Mouse (Mus musculus): Measurements from ENCODE around the gene Tmem179b. TPM values are rescaled to one million over a fixed set of nuclear protein-coding genes. Genes with fewer than 3 reads are reported as not detected.

Gene Tmem179b
- polyA plus RNA-seq, 1 experiment from 2014 or later: 69.7 TPM

- WGBS: 2% methylated on average over 14 of the region's 14 CpGs
- Histone ChIP-seq H3K27ac (replicated peaks in 1 of 2; ENCODE audit: control insufficient read depth in 1 of 2, insufficient read depth in 1 of 2, low read depth in 2 of 2, low read length in 2 of 2) (peak overlapping the region; percentile 87 to 88; a peak in 3 of 4 replicates), H3K36me3 (ENCODE audit: control insufficient read depth, insufficient read depth, low read length) (peaks cover 38% of the 10 kb centered on the region), H3K9ac (ENCODE audit: low read length) (peak overlapping the region; percentile 89), H3K4me3 (ENCODE audit: control insufficient read depth in 1 of 2, insufficient read depth in 1 of 2, low read depth in 1 of 2, low read length in 2 of 2) (peak overlapping the region; percentile 91 to 96), H3K4me1 (ENCODE audit: control insufficient read depth in 2 of 2, insufficient read depth in 2 of 2, low read length in 2 of 2) (peaks cover 0 to 19% of the 10 kb centered on the region in 2 experiments; a peak in 2 of 4 replicates), H3K27me3 (ENCODE audit: control insufficient read depth, insufficient read depth, low read length) (no peaks in the 10 kb centered on the region), H3K9me3 (ENCODE audit: control insufficient read depth, low read length) (no peaks in the 10 kb centered on the region), H3K4me2 (ENCODE audit: low read length) (peak overlapping the region; percentile 90)
- ATAC-seq (ENCODE audit: insufficient number of reproducible peaks, insufficient read depth, low FRiP score, low read depth): no peak
These were observed 16.7 kb downstream of the Tmem179b start for GRCm38 (mm10) chr19:8757471-8757998.

- Histone ChIP-seq H3K4me2 (ENCODE audit: low read length) (peak within 1 kb of the TSS; percentile 90), H3K4me1 (ENCODE audit: control insufficient read depth in 2 of 2, insufficient read depth in 2 of 2, low read length in 2 of 2) (peaks cover 0 to 19% of the 10 kb centered on the region in 2 experiments; a peak in 2 of 4 replicates)
- under 1% methylated on average over 75 of the region's 75 CpGs for WGBS
These were observed 17.5 kb downstream of the Tmem179b start, which contains the start of gene Nxf1 for GRCm38 (mm10) chr19:8756635-8757387. Gene Nxf1 (plus strand): TSS chr19:8757073.

GRCm38 (mm10) chr19:8755652-8756051 lies 18.6 kb downstream of the Tmem179b start:
- Histone ChIP-seq H3K4me1 (ENCODE audit: control insufficient read depth in 2 of 2, insufficient read depth in 2 of 2, low read length in 2 of 2) (peaks cover 0 to 19% of the 10 kb centered on the region in 2 experiments; a peak in 2 of 4 replicates), H3K9ac (ENCODE audit: low read length) (no peak overlapping the region), H3K4me2 (ENCODE audit: low read length) (peak overlapping the region; percentile 75; the same call in 1 of the 2 replicates), H3K9me3 (ENCODE audit: control insufficient read depth, low read length) (no peaks in the 10 kb centered on the region), H3K27me3 (ENCODE audit: control insufficient read depth, insufficient read depth, low read length) (no peaks in the 10 kb centered on the region), H3K36me3 (ENCODE audit: control insufficient read depth, insufficient read depth, low read length) (peaks cover 50% of the 10 kb centered on the region), H3K4me3 (ENCODE audit: control insufficient read depth in 1 of 2, insufficient read depth in 1 of 2, low read depth in 1 of 2, low read length in 2 of 2) (0 out of 4 replicates have a peak overlapping the region, but pooled peaks of 1 of the 2 experiments have one; percentile 96), H3K27ac (replicated peaks in 1 of 2; ENCODE audit: control insufficient read depth in 1 of 2, insufficient read depth in 1 of 2, low read depth in 2 of 2, low read length in 2 of 2) (no peak overlapping the region)
- 48% methylated on average over 3 of the region's 3 CpGs for WGBS
- ATAC-seq (ENCODE audit: insufficient number of reproducible peaks, insufficient read depth, low FRiP score, low read depth): no peak

More at GRCm38 (mm10) chr19:8756635-8757387, 17.5 kb downstream of the Tmem179b start, which contains the start of gene Nxf1:
- Histone ChIP-seq H3K27me3 (ENCODE audit: control insufficient read depth, insufficient read depth, low read length) (no peaks in the 10 kb centered on the region), H3K36me3 (ENCODE audit: control insufficient read depth, insufficient read depth, low read length) (peaks cover 40% of the 10 kb centered on the region), H3K4me3 (ENCODE audit: control insufficient read depth in 1 of 2, insufficient read depth in 1 of 2, low read depth in 1 of 2, low read length in 2 of 2) (peak within 1 kb of the TSS; percentile 91 to 96), H3K27ac (replicated peaks in 1 of 2; ENCODE audit: control insufficient read depth in 1 of 2, insufficient read depth in 1 of 2, low read depth in 2 of 2, low read length in 2 of 2) (peak within 1 kb of the TSS; percentile 88 to 90), H3K9me3 (ENCODE audit: control insufficient read depth, low read length) (no peaks in the 10 kb centered on the region), H3K9ac (ENCODE audit: low read length) (peak within 1 kb of the TSS; percentile 89)
- ATAC-seq (ENCODE audit: insufficient number of reproducible peaks, insufficient read depth, low FRiP score, low read depth): peak; percentile 94

- WGBS: 68% methylated on average over 2 of the region's 2 CpGs
These were observed 26.9 kb downstream of the Tmem179b start for GRCm38 (mm10) chr19:8747368-8747767.

GRCm38 (mm10) chr19:8745382-8745781 lies 28.9 kb downstream of the Tmem179b start:
- Histone ChIP-seq H3K27ac (replicated peaks in 1 of 2; ENCODE audit: control insufficient read depth in 1 of 2, insufficient read depth in 1 of 2, low read depth in 2 of 2, low read length in 2 of 2) (no peak overlapping the region), H3K27me3 (ENCODE audit: control insufficient read depth, insufficient read depth, low read length) (no peaks in the 10 kb centered on the region), H3K4me1 (ENCODE audit: control insufficient read depth in 2 of 2, insufficient read depth in 2 of 2, low read length in 2 of 2) (peaks cover 8 to 17% of the 10 kb centered on the region in 2 experiments), H3K9me3 (ENCODE audit: control insufficient read depth, low read length) (no peaks in the 10 kb centered on the region), H3K4me3 (ENCODE audit: control insufficient read depth in 1 of 2, insufficient read depth in 1 of 2, low read depth in 1 of 2, low read length in 2 of 2) (no peak overlapping the region), H3K36me3 (ENCODE audit: control insufficient read depth, insufficient read depth, low read length) (peaks cover 80% of the 10 kb centered on the region), H3K9ac (ENCODE audit: low read length) (no peak overlapping the region), H3K4me2 (ENCODE audit: low read length) (no peak overlapping the region)
- WGBS: 95% methylated on average over 1 of the region's 1 CpGs
- no peak for ATAC-seq (ENCODE audit: insufficient number of reproducible peaks, insufficient read depth, low FRiP score, low read depth)

More at GRCm38 (mm10) chr19:8747368-8747767, 26.9 kb downstream of the Tmem179b start:
- Histone ChIP-seq H3K4me3 (ENCODE audit: control insufficient read depth in 1 of 2, insufficient read depth in 1 of 2, low read depth in 1 of 2, low read length in 2 of 2) (no peak overlapping the region), H3K27me3 (ENCODE audit: control insufficient read depth, insufficient read depth, low read length) (no peaks in the 10 kb centered on the region), H3K9ac (ENCODE audit: low read length) (no peak overlapping the region), H3K27ac (replicated peaks in 1 of 2; ENCODE audit: control insufficient read depth in 1 of 2, insufficient read depth in 1 of 2, low read depth in 2 of 2, low read length in 2 of 2) (no peak overlapping the region), H3K4me2 (ENCODE audit: low read length) (no peak overlapping the region), H3K9me3 (ENCODE audit: control insufficient read depth, low read length) (no peaks in the 10 kb centered on the region), H3K36me3 (ENCODE audit: control insufficient read depth, insufficient read depth, low read length) (peaks cover 95% of the 10 kb centered on the region), H3K4me1 (ENCODE audit: control insufficient read depth in 2 of 2, insufficient read depth in 2 of 2, low read length in 2 of 2) (peaks cover 3 to 9% of the 10 kb centered on the region in 2 experiments; a peak in 3 of 4 replicates)
- no peak for ATAC-seq (ENCODE audit: insufficient number of reproducible peaks, insufficient read depth, low FRiP score, low read depth)

- Histone ChIP-seq H3K4me3 (ENCODE audit: control insufficient read depth in 1 of 2, insufficient read depth in 1 of 2, low read depth in 1 of 2, low read length in 2 of 2) (peak overlapping the region; percentile 66 to 79), H3K4me2 (ENCODE audit: low read length) (peak overlapping the region; percentile 90), H3K27me3 (ENCODE audit: control insufficient read depth, insufficient read depth, low read length) (no peaks in the 10 kb centered on the region), H3K9ac (ENCODE audit: low read length) (peak overlapping the region; percentile 84), H3K9me3 (ENCODE audit: control insufficient read depth, low read length) (no peaks in the 10 kb centered on the region), H3K27ac (replicated peaks in 1 of 2; ENCODE audit: control insufficient read depth in 1 of 2, insufficient read depth in 1 of 2, low read depth in 2 of 2, low read length in 2 of 2) (peak overlapping the region; percentile 61 to 96), H3K4me1 (ENCODE audit: control insufficient read depth in 2 of 2, insufficient read depth in 2 of 2, low read length in 2 of 2) (peaks cover 8 to 18% of the 10 kb centered on the region in 2 experiments), H3K36me3 (ENCODE audit: control insufficient read depth, insufficient read depth, low read length) (peaks cover 78% of the 10 kb centered on the region)
- WGBS: 11% methylated on average over 14 of the region's 14 CpGs
- no peak for ATAC-seq (ENCODE audit: insufficient number of reproducible peaks, insufficient read depth, low FRiP score, low read depth)
These were observed 32.1 kb downstream of the Tmem179b start for GRCm38 (mm10) chr19:8742176-8742575.

GRCm38 (mm10) chr19:8741243-8741869 lies 32.9 kb downstream of the Tmem179b start, which contains the start of gene Stx5a:
Gene Stx5a (plus strand): TSS chr19:8741413.
- ATAC-seq (ENCODE audit: insufficient number of reproducible peaks, insufficient read depth, low FRiP score, low read depth): peak; percentile 94
- H3K4me3 ChIP-seq (ENCODE audit: control insufficient read depth in 1 of 2, insufficient read depth in 1 of 2, low read depth in 1 of 2, low read length in 2 of 2): peak within 1 kb of the TSS; percentile 66 to 79

More at GRCm38 (mm10) chr19:8741243-8741869, 32.9 kb downstream of the Tmem179b start, which contains the start of gene Stx5a:
- Histone ChIP-seq H3K27me3 (ENCODE audit: control insufficient read depth, insufficient read depth, low read length) (no peaks in the 10 kb centered on the region), H3K4me2 (ENCODE audit: low read length) (peak within 1 kb of the TSS; percentile 90), H3K36me3 (ENCODE audit: control insufficient read depth, insufficient read depth, low read length) (peaks cover 70% of the 10 kb centered on the region), H3K4me1 (ENCODE audit: control insufficient read depth in 2 of 2, insufficient read depth in 2 of 2, low read length in 2 of 2) (peaks cover 8 to 18% of the 10 kb centered on the region in 2 experiments), H3K9ac (ENCODE audit: low read length) (peak within 1 kb of the TSS; percentile 84), H3K9me3 (ENCODE audit: control insufficient read depth, low read length) (no peaks in the 10 kb centered on the region), H3K27ac (replicated peaks in 1 of 2; ENCODE audit: control insufficient read depth in 1 of 2, insufficient read depth in 1 of 2, low read depth in 2 of 2, low read length in 2 of 2) (peak within 1 kb of the TSS; percentile 96 to 99)
- WGBS: under 1% methylated on average over 36 of the region's 36 CpGs
